Mouse (Mus musculus): ENCODE data around the gene F2rl2. TPM values are rescaled to one million over a fixed set of nuclear protein-coding genes. Genes with fewer than 3 reads are reported as not detected.

Gene F2rl2
- polyA plus RNA-seq (2017; shearing (Covaris generic)), result 10 to 100 TPM in 1 of 3 experiments, 1 to 10 TPM in 2; 4.1 to 15.3 (median 4.7) TPM

GRCm38 (mm10) chr13:95696654-95697163 lies at the start of gene F2rl2:
Gene F2rl2 (plus strand): TSS chr13:95696853.
- peak; percentile 94 for ATAC-seq

- no peak for ATAC-seq
These were observed 49.4 kb upstream of the F2rl2 start for GRCm38 (mm10) chr13:95647248-95647647.

GRCm38 (mm10) chr13:95649941-95650340 lies 46.7 kb upstream of the F2rl2 start:
- no peak for ATAC-seq

- ATAC-seq, result no peak
These were observed 44.6 kb upstream of the F2rl2 start for GRCm38 (mm10) chr13:95651870-95652668.

GRCm38 (mm10) chr13:95653696-95654095 lies 43.0 kb upstream of the F2rl2 start:
- no peak for ATAC-seq

- ATAC-seq, result no peak
These were observed 41.4 kb upstream of the F2rl2 start for GRCm38 (mm10) chr13:95655284-95655683.

- ATAC-seq, result no peak
These were observed 39.5 kb upstream of the F2rl2 start for GRCm38 (mm10) chr13:95657171-95657570.

GRCm38 (mm10) chr13:95659432-95659831 lies 37.2 kb upstream of the F2rl2 start:
- ATAC-seq, result no peak

- no peak for ATAC-seq
These were observed 32.8 kb upstream of the F2rl2 start for GRCm38 (mm10) chr13:95663834-95664233.

- ATAC-seq, result no peak
These were observed 30.9 kb upstream of the F2rl2 start for GRCm38 (mm10) chr13:95665644-95666356.

- no peak for ATAC-seq
These were observed 29.4 kb upstream of the F2rl2 start for GRCm38 (mm10) chr13:95667260-95667659.

- no peak for ATAC-seq
These were observed 26.1 kb upstream of the F2rl2 start for GRCm38 (mm10) chr13:95670534-95670933.

GRCm38 (mm10) chr13:95671108-95671897 lies 25.4 kb upstream of the F2rl2 start:
- ATAC-seq, result no peak

- ATAC-seq, result no peak
These were observed 24.3 kb upstream of the F2rl2 start for GRCm38 (mm10) chr13:95672372-95672771.

GRCm38 (mm10) chr13:95679078-95679477 lies 17.6 kb upstream of the F2rl2 start:
- no peak for ATAC-seq

- no peak for ATAC-seq
These were observed 17.1 kb upstream of the F2rl2 start for GRCm38 (mm10) chr13:95679491-95679941.

GRCm38 (mm10) chr13:95684656-95685244 lies 11.9 kb upstream of the F2rl2 start:
- no peak for ATAC-seq

- peak; percentile 87 for ATAC-seq
These were observed 10.9 kb upstream of the F2rl2 start for GRCm38 (mm10) chr13:95685736-95686135.

- ATAC-seq, result no peak
These were observed 8.1 kb upstream of the F2rl2 start for GRCm38 (mm10) chr13:95688576-95688975.

GRCm38 (mm10) chr13:95692201-95692600 lies 4.5 kb upstream of the F2rl2 start:
- ATAC-seq, result no peak

- ATAC-seq, result no peak
These were observed 466 bp upstream of the F2rl2 start for GRCm38 (mm10) chr13:95696120-95696653.

- ATAC-seq, result no peak
These were observed 1.2 kb downstream of the F2rl2 start for GRCm38 (mm10) chr13:95697874-95698273.

Data from inflammation-experienced regulatory T-cells, adult 6 months (primary cell).